Mouse (Mus musculus) megakaryocyte, embryonic 14.5 days (primary cell): ENCODE results near the gene Prr23a2. TPM values are rescaled to one million over a fixed set of nuclear protein-coding genes. Genes with fewer than 3 reads are reported as not detected.
"Not testable (repeated sequence)": the region's sequence is repeated elsewhere in the genome, so short reads cannot be mapped to it uniquely, and the experiment has no call there.

Experiments
- H3K27me3 ChIP-seq: replicated peaks from 2 replicates; pipeline ENCODE3; 2012; ENCODE audit warnings: inconsistent platforms
- H3K36me3 ChIP-seq: replicated peaks from 2 replicates; pipeline ENCODE3; 2012; ENCODE audit warnings: low read length, inconsistent platforms, mixed read lengths
- H3K4me1 ChIP-seq: 2 replicates; pipeline ENCODE4 v1.6.1; 2012; ENCODE audit warnings: inconsistent platforms
- H3K4me3 ChIP-seq: replicated peaks from 2 replicates; pipeline ENCODE3; 2012; ENCODE audit warnings: moderate library complexity, mild to moderate bottlenecking, inconsistent platforms
- H3K9me3 ChIP-seq: 2 replicates; pipeline ENCODE4 v1.6.1; 2012; ENCODE audit warnings: inconsistent platforms
- FLI1 ChIP-seq: IDR thresholded peaks from 2 replicates; pipeline ENCODE4 v1.6.1; 2012; ENCODE audit warnings: low read length, inconsistent platforms, mixed read lengths
- GATA1 ChIP-seq: IDR thresholded peaks from 3 replicates; pipeline ENCODE4 v1.6.1; 2012; ENCODE audit warnings: mixed read lengths, low read length, inconsistent platforms, borderline replicate concordance
- polyA plus RNA-seq: library from polyadenylated mRNA; stranded (reverse); fragments of >175 nt; gene quantifications from 2 replicates; pipeline ENCODE4 v1.2.3, GENCODE M21; 2012; ENCODE audit warnings: low replicate concordance; ENCODE audit not compliant: insufficient read depth

The Prr23a2 gene
- not detected in 2 replicates for polyA plus RNA-seq

DNA sequence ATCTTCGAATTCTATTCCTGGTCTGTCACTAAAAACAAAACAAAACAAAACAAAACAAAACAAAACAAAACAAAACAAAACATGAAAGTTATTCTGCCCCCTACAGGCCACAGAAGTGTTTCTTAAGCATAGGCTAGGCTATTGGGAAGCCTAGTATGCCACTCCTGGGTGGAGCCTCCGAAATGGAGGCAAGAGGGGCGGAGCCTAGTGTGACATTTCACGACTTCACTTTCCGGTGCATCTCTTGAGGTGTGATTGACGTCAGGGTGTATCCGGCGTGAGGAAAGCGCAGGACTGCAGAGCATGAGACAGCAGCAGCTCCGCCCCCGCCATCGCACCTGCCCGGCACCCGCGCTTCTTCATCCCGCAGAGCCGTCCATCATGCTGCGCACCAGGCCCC lies at the start of gene Prr23a2:
TSS of gene Prr23a2 (plus strand) at position 285 of the 400 bp plus-strand sequence.
- peaks cover 4% of the 10 kb centered on the region for H3K9me3 ChIP-seq
- no peaks in the 10 kb centered on the region for H3K36me3 ChIP-seq
- H3K4me3 ChIP-seq, result peak within 1 kb of the TSS; percentile 20
- no peaks in the 10 kb centered on the region for H3K4me1 ChIP-seq
- TF ChIP-seq GATA1, result no peak
- no peak for TF ChIP-seq FLI1
- no peaks in the 10 kb centered on the region for H3K27me3 ChIP-seq

DNA sequence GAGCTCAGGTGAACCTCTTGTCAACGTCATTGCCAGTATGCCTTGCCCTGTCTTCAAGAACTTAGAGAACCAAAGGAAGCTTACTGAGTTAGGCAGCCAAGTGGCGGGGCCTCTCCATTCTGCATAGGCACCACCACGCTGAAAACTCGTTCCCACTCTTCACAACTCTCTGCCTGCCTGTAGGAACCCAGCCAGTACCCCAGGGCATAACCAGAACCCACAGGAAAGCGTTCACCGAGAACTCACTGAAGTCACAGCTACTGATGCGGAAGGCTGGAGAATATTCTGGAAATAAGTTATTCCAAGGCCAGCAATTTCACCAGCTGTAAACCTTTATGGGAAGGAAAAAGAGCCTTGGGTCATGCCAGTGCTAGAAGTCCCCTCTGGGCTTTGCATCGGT lies 48.7 kb upstream of the Prr23a2 start:
- no peak for TF ChIP-seq FLI1
- no peak for TF ChIP-seq GATA1
- no peaks in the 10 kb centered on the region for H3K9me3 ChIP-seq
- H3K4me1 ChIP-seq, result no peaks in the 10 kb centered on the region
- no peaks in the 10 kb centered on the region for H3K36me3 ChIP-seq
- H3K27me3 ChIP-seq, result peaks cover 12% of the 10 kb centered on the region
- no peak overlapping the region for H3K4me3 ChIP-seq

DNA sequence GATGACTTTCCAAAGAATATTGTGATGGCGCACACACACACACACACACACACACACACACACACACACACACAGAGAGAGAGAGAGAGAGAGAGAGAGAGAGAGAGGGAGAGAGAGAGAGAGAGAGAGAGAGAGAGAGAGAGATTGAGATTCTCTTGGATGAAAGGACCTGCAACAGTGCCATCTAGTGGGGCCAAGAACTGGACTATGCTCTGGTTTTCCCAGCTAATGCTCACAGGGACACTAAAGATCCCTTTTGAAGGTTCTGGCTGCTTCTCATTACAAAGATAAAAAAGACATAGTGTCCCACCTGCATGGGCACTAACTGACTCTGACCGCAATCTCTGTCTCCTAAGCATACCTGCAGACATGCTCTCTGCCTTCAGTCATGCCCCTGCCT lies 46.8 kb upstream of the Prr23a2 start:
- H3K9me3 ChIP-seq, H3K4me1 ChIP-seq, H3K4me3 ChIP-seq, H3K36me3 ChIP-seq: not testable (repeated sequence)
- peaks cover 12% of the 10 kb centered on the region for H3K27me3 ChIP-seq

DNA sequence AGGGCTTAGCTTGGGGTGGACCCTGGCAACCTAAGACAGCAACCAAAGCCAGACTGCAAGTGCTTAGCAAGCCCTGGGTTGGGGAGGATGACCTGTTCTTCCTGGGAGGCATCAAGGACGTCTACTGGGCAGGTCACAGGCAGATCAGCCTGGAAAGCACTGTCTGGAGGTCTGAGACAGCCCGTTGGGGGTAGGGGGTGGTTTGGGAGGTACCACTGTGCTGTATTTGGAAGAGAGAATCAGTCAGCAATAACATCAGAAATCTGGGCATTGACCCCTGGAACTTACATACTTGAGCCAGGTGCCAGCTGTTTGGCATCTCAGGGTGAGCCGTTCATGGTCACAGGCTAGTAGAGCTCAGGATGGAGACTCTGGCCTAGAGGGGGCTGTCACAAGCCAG lies 40.2 kb upstream of the Prr23a2 start:
- Histone ChIP-seq H3K27me3 (peaks cover 16% of the 10 kb centered on the region), H3K4me3 (no peak overlapping the region), H3K9me3 (no peaks in the 10 kb centered on the region), H3K36me3 (no peaks in the 10 kb centered on the region), H3K4me1 (no peaks in the 10 kb centered on the region)
- TF ChIP-seq GATA1, result no peak
- no peak for TF ChIP-seq FLI1

GRCm38 (mm10) chr9:98817592-98817991 lies 38.7 kb upstream of the Prr23a2 start:
- no peaks in the 10 kb centered on the region for H3K36me3 ChIP-seq
- H3K27me3 ChIP-seq, result peaks cover 14% of the 10 kb centered on the region
- H3K4me3 ChIP-seq, result no peak overlapping the region
- no peak for TF ChIP-seq GATA1
- no peak for TF ChIP-seq FLI1
- no peaks in the 10 kb centered on the region for H3K9me3 ChIP-seq
- no peaks in the 10 kb centered on the region for H3K4me1 ChIP-seq

DNA sequence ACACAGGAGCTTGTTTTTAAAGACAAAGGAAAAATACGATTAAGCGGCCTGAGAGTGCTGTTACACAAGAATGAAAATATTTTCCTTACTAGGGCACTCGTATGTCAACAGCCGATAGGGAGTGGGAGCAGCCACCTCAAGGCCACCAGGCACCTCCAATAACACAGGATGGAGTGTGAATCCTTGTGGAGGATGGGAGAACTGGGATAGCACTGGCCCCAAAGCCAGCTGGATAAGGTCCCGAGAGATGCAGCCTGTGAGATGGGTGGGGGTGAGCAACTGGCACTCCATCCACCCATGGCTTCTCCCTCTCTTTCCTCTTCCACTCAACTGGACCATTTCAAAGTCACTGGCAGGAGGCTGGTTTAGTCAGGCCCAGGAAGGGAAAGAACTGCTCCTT lies 37.3 kb upstream of the Prr23a2 start:
- no peaks in the 10 kb centered on the region for H3K36me3 ChIP-seq
- TF ChIP-seq FLI1 (no peak), GATA1 (no peak)
- H3K27me3 ChIP-seq, result peaks cover 16% of the 10 kb centered on the region
- no peaks in the 10 kb centered on the region for H3K9me3 ChIP-seq
- H3K4me1 ChIP-seq, result no peaks in the 10 kb centered on the region
- no peak overlapping the region for H3K4me3 ChIP-seq

DNA sequence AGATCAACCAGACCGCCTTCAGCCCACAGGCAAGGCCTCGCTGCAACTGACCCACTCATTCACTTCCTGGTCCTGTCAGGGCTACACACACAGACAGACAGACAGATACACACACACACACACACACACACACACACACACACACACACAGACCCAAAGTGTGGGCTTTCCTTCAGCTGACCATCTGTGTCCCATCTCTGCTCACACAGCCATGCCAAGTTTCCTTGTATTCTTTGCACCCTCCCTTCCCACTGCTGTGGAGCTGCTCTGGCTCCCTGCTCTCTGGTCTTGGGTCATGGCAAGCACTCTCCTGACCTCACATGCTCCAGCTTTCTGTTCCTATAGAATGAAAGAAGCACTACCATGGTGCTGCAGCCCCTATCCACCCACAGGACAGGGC lies 36.8 kb upstream of the Prr23a2 start:
- no peaks in the 10 kb centered on the region for H3K4me1 ChIP-seq
- H3K4me3 ChIP-seq, result no peak overlapping the region
- peaks cover 16% of the 10 kb centered on the region for H3K27me3 ChIP-seq
- no peaks in the 10 kb centered on the region for H3K36me3 ChIP-seq
- no peaks in the 10 kb centered on the region for H3K9me3 ChIP-seq
- no peak for TF ChIP-seq FLI1
- no peak for TF ChIP-seq GATA1

- Histone ChIP-seq H3K36me3 (no peaks in the 10 kb centered on the region), H3K9me3 (no peaks in the 10 kb centered on the region), H3K4me3 (no peak overlapping the region), H3K27me3 (peaks cover 16% of the 10 kb centered on the region), H3K4me1 (no peaks in the 10 kb centered on the region)
- no peak for TF ChIP-seq FLI1
- TF ChIP-seq GATA1, result no peak
Observed at GRCm38 (mm10) chr9:98820461-98820860, 35.8 kb upstream of the Prr23a2 start.

DNA sequence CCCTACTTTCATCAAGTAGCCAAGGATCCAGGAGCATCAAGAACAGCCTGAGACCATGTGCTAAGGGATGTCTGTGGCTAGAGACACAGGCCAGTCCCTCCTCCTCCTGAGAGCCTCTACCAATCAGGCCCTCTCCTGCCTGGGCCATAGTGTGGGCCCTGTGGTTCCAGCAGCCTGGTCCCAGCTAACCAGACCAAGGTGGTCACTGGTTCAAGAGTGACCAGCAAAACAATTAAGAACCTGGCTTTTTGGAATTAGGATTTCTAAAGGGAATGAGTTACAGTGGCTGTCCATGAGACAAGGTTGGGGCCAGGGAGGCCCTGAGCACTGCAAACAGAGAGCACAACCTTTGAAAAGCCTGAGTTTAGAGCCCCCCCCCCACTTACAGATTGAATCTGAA lies 35.2 kb upstream of the Prr23a2 start:
- no peaks in the 10 kb centered on the region for H3K36me3 ChIP-seq
- no peak for TF ChIP-seq FLI1
- no peak for TF ChIP-seq GATA1
- no peaks in the 10 kb centered on the region for H3K4me1 ChIP-seq
- H3K27me3 ChIP-seq, result peaks cover 13% of the 10 kb centered on the region
- no peak overlapping the region for H3K4me3 ChIP-seq
- H3K9me3 ChIP-seq, result no peaks in the 10 kb centered on the region

DNA sequence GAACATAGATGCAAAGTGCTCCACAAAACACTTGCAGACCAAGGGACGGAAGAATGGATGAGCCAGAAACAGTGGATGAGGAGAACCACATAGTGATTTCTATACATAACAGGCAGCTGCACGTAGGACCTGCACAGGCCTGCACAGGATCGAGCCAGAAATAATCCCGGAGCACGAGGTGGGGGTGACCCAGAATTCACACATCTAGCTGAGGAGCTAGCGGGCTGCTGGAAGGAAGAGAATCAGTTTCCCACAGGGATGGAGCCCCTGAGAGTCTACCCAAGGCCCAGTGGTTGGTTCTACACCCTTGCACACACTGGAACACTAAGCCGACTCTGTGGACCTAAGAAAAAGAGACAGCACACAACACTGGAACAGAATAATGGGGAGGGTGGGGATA lies 32.5 kb upstream of the Prr23a2 start:
- no peaks in the 10 kb centered on the region for H3K4me1 ChIP-seq
- H3K4me3 ChIP-seq, result no peak overlapping the region
- no peaks in the 10 kb centered on the region for H3K36me3 ChIP-seq
- H3K27me3 ChIP-seq, result peaks cover 11% of the 10 kb centered on the region
- H3K9me3 ChIP-seq, result no peaks in the 10 kb centered on the region
- no peak for TF ChIP-seq GATA1

GRCm38 (mm10) chr9:98829508-98829907 lies 26.8 kb upstream of the Prr23a2 start:
- no peaks in the 10 kb centered on the region for H3K27me3 ChIP-seq
- no peaks in the 10 kb centered on the region for H3K4me1 ChIP-seq
- no peaks in the 10 kb centered on the region for H3K36me3 ChIP-seq
- H3K9me3 ChIP-seq, result no peaks in the 10 kb centered on the region
- TF ChIP-seq FLI1 (no peak), GATA1 (no peak)
- no peak overlapping the region for H3K4me3 ChIP-seq
